Mouse (Mus musculus) urinary bladder, postnatal 4 days (tissue): ENCODE results near the gene Ikbke.
"Not testable (repeated sequence)": the region's sequence is repeated elsewhere in the genome, so short reads cannot be mapped to it uniquely, and the experiment has no call there.

Experiments
- DNase-seq, 2 experiments: peaks; one replicate each; pipeline ENCODE4 v3.0.0; 2021 to 2022; ENCODE audit warnings: low spot score in 2 of 2

Gene Ikbke

GRCm38 (mm10) chr1:131281731-131282130 lies 2.3 kb upstream of the Ikbke start:
- no peak for DNase-seq

DNA sequence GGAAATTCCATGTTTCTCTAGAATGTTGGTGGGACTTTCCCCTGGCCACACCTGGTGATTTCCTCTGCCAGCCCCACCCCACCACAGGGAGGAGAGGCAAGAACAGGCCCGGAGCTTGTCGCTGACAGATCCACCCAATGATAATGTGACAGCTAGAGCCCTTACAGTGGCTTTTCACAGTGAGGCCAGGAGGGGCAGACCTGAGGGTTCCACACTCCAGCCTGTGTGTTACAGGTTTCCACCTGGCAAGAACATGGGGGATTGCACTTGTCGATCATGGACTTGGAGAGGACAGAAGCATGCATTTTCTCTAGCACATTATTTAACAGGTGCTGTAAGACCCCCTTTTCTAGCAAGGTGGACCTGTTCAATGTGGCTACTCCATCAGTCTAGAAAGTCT lies 874 bp upstream of the Ikbke start:
- no peak for DNase-seq

DNA sequence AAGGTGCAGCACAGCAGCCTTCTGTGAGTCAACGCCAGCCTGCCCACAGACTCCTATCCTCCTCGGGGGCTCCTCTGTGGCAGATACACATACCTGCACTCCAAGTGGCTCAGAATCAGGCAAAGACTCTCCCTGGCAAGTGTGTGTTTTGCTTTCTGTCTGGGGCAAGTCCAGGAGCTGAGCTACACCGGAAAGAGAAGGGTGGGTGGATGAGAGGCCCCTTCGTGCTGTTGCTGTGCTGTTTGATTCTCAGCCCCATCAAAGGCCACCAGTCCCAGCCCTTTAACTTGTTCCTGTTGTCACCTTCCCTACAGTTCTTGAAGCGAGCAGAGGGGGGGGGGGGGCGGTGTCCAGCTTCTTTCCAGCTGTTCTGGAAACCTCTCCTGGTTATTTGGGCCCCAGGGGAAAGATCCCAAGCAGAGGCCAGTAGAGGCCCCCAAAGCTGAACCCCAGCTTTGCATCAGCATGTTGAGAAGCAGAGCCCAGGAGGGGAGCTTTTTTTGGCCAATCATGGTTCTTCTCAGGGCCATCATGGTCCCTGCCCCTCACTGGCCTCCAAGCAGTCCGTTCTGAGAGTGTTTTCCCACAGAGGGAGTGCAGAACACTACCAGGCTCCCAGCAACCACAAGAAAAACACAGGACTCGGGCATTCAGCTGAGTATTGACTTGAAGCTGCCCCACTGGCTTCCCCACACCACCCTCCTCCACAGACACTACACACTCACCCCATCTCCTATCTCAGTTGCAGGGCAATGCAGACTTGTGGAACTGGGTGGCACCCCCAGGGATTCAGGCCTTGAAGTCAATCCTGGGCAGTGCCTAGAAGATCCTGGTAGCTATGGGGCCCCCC lies 575 bp downstream of the Ikbke start:
- DNase-seq, result no peak

DNA sequence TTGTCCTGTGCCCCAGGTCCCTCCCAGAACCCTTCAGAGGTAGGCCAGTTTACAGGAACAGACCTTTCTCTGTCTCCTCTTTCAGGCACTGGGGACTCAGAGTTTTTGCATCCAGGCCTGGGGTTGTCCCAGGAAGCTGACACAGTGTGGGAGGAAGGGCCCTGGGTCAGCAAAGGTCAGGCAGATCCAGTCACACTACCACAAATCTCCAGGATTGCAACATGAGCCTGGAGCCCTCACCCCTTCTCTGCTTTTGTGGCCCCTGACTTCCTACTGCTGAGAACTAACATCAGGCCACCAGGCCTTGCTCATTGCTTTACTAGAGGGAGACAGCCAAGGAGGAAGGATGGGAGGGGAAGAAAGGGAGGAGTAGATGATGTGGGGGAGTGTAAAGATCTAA lies 2.6 kb downstream of the Ikbke start:
- no peak for DNase-seq

- DNase-seq, result no peak
These were observed 3.8 kb downstream of the Ikbke start for GRCm38 (mm10) chr1:131275577-131275976.

- no peak for DNase-seq
These were observed 4.5 kb downstream of the Ikbke start for GRCm38 (mm10) chr1:131274725-131275539.

DNA sequence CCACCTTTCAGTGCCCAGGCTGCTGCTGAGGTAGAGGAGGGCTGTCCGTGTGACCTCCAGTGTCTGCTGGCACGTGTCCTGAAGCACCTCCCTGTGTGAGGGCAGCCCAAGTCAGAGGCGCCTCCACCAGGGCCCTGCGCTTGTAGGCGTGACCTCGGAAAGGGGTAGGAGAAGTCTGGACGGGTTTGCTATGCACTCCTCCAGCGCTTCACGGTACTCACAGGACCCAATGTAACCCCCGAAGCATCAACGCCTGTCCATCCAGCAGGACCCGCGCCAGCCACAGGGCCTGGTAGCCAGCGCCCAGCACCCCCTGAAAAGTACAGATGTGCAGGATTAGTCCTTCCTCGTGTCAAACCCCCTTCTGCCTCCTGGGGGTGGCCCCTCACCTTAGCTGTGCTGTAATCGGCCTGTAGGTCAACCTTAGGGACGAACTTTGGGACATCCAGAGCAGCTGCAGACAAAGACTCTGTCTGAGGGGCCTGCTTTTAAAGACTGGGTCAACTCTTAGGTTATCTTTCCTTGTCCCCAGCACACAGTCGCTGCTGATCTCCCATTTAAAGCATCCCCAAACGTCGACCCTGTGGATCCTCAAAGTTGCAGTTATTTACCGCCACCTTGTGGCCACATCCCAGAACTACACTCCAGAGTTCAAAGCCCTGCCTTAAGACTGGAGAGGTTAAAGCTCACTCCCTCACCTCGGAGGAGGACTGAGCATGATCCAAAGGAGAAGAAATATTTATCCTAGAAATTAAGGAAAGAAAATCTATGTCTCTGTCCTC lies 9.4 kb downstream of the Ikbke start:
- peak; percentile 57 to 70 for DNase-seq

DNA sequence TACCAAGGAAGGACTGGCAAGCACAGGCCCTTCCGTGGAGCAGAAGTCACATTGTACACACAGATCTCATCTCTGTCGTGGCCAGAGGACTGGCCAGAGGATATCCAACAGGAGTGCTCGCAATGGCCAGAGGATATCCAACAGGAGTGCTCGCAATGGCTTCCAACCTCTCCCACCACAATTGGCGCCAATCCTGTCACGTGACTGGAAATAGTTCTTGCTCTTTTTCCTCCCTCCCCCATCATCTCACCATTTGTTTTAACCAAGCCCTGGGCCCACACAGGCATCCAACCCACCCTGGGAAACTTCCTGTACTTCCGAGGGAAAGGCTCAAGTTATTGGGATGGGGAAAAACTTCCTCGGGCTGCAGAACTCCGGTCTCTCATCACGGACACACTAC lies 10.6 kb downstream of the Ikbke start:
- no peak for DNase-seq

GRCm38 (mm10) chr1:131263905-131264304 lies 15.5 kb downstream of the Ikbke start:
- DNase-seq, result no peak

DNA sequence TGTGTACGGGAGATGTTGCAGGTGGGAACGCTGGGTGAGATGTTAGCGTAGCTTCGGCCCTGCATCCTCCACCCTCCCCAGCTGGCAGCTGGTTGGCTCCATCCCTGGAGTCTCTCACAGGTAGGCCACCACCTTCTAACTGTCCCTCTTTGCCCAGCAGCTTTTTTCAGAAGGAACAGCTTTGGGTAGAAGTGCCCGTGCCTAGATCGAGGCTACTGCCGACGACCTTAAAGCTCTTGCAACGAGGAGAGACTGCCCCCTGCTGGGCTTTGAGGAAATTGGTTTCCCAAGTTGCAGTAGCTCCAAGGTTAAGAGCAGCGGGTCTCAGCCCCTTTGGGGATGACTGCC lies 19.1 kb downstream of the Ikbke start:
- peak; percentile 62 to 78 for DNase-seq

DNA sequence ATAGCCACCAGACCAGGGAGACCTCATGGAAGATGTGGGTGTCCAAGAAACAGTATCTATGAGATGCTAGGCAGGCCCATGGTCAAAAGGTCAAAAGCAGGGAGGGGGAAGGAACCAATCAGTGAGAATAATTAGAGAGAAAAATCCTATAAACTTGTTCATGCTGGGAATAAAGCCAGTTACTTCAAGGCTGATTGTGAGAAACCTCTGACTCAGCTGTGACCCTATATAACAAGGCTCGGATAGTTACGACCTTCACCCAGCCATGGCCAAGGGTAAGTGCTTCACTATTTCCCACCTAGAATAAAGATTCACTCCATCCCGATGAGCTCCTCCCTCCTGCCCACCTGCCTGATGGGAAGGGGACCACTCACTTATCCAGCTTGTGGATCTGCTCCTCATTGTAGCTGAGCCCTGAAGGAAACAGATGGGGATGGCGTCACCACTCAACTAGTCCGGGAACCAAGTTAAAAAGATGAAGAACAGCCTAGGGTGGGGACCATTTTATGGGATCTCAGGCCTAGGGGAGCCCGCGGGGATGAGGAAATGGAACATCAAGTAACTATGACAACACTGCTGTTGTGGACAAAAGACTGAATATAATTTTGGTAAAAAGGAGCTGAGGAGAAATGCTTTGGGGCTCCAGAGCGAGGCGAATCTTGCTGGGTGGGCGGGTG lies 19.6 kb downstream of the Ikbke start:
- DNase-seq, result no peak

DNA sequence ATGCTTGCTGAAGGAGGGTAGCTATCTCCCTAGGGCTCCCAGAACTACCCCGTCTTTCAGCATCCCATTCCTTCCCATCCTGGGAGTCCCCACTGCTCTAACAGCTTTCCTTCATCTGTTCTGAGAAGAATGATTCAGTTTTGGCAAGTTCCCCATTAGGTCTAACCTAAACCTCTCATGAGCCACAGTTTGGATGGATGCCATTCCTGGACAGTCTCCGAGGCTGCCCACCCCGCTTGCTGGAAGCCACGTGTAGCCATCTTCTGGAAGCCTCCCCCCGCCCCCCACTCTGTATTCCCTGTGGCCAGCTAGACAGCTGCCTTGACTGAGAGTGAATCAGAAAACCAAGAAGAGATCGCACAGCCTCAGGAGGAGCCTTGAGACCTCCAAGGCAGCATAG lies 22.1 kb downstream of the Ikbke start:
- no peak for DNase-seq

DNA sequence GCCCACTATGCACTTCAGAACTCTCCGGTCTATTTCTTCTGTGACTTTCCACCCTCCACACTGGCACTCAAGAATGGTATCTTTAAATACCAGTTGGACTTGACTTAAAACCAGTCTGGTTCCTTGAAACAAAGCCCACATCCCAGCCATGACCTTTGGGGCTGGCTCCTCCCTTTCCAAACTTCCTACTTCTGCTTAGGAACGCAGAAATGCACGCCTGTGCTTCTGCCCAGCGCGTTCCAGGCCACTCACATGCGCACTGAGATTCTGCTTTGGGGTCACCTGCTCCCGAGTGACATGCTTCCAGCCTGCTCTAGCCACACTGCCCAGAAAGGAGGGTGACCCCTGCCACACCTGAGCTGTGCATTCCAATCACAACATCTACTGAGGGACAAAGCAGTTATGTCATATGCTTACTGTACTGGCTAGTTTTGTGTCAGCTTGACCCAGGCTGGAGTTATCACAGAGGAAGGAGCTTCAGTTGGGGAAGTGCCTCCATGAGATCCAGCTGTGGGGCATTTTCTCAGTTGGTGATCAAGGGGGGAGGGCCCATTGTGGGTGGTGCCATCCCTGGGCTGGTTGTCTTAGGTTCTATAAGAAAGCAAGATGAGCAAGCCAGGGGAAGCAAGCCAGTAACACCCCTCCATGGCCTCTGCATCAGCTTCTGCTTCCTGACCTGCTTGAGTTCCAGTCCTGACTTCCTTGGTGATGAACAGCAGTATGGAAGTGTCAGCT lies 26.7 kb downstream of the Ikbke start:
- not testable (repeated sequence) for DNase-seq

DNA sequence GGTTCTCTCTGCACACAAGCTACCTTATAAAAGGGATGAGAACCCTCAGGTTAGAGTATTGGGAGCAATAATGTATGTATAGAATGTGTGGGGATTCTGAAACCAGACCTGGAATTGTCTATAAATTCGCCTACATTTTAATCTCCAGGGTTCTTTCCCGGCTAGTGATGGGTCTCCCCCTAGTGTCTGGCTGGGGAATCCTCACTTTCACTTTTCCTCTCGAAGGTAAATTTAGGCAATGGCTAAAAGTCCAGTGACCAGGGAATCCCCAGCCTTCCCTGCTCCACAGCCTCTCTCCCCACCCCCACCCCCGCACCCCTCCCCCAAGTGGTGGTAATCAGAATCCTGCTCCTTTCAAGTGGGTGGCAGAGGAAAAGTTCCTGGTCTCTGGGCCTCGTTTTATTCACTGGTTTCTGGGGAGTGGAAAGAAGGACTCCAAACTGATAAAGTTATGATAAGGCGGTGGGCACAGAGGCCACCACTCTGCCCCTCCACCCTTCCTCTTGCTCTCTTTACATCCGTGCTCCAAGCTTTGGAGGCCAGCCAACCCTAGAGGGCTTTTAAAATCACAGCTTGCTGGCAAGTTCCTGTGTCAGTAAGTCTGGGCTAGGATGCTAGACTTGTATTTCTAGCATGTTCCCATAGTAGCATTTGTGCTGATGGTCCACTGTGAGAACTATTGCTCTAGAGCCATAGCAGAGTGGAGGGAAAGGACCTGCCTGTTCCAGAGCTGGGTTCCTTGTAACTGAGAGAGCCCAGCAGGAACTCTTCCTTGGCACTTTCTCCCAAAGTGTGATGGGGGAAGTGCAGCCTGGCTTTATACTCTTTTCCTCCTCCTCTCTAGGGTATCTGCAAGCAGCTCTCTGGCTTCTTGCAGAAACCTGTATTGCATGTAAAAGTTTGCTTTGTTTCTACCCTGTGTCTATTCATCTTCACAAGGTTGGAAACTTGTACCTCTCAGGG lies 32.7 kb downstream of the Ikbke start:
- DNase-seq, result no peak

- DNase-seq, result no peak
These were observed 33.5 kb downstream of the Ikbke start for GRCm38 (mm10) chr1:131245926-131246325.

DNA sequence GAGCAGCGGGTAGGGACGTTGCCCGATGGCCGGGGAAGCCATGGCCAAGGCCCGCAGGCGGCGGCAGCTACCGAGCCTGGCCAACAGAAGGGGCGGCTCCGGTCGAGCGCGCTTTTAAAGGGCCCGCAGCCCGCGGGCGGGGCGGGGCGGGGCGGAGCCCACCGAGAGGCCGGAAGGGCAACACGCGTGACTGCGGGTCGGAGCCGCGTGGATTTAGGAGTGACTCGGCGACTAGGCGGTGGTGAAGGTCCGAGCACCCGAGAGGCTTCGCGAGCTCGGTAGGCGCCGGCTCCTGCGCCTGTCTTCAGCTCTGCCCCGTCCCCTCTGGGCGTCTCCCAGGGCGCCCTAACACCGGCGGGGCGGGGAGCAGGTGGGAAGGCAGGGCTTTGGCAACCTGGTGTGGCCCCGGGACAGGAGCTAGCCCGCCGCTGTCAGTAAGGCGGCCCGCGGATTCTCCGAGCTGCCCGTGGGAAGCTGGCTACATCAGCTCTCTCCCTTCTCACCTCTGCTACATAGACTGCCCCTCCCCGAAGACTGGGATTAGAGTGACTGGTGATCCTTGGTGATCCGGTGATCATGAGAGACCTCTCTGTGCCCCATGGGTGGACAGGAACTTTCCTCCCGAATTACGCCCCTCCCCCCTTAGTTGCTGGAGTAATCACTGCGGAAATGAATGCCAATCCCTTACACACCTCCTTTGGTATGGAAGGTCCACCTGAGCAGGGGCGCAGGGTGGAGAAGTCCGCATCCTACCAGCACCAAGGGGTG lies 34.1 kb downstream of the Ikbke start, which contains the start of gene Rassf5:
Gene Rassf5, minus strand, starts transcription at position 170 of the 768 bp plus-strand sequence.
- peak; percentile 76 to 77 for DNase-seq

- no peak for DNase-seq
These were observed 34.8 kb downstream of the Ikbke start for GRCm38 (mm10) chr1:131244536-131245088.

- no peak for DNase-seq
These were observed 36.5 kb downstream of the Ikbke start for GRCm38 (mm10) chr1:131242956-131243355.
